Mouse (Mus musculus) cerebral cortex, adult 2 months (tissue): ENCODE data around the gene Cdk10.

Experiments
- WGBS: fragments of 180-500 bp; shearing (Covaris S2); methylation state at CpG from one replicate; pipeline ENCODE4 v1.1.7; 2018; 5-methylcytosine and 5-hydroxymethylcytosine counted together

Gene Cdk10

DNA sequence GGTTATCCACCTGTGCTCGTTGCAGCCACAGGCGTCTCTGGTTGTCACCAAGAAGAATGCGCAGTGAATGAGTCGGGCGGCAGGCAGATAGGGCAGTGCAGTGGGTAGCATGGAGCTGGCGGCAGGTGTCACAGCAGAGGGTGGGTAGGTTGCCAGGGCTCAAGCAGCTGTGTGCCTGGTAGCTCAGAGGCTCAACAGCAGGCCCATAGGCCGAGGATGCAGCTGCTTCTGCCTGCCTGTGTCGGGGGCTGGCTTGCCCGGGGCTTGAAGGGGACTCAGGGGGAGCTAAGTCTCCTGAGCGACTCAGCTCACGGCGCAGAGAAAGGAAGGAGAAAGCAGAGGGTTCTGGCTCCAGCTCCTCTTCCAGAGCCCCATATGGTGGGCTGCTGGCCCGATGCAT, 8.7 kb downstream of the Cdk10 start:
- WGBS = 22% methylated on average over 13 of the region's 13 CpGs

DNA sequence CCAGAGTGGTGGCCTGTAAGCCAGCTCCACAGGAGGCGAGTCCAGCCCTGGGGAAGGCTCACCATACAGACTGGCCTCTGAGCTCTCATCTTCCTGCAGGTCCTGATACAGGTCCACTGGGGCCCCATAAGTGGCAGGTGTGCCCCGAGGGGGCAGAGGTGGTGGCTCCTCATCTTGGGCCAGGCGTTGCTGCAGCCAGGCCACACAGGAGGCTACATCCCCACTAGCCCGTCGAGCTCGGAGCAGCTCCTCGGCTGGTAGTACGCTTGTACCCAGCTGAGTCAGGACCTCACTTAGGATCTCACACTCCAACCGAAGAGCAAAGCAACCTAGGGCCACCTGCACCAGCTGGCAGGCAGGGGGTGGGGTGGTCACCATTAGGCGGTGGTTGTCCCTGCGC, 9.1 kb downstream of the Cdk10 start:
- 51% methylated on average over 11 of the region's 11 CpGs for WGBS

GRCm38 (mm10) chr8:123234918-123235519, 10.4 kb downstream of the Cdk10 start:
- WGBS = 12% methylated on average over 13 of the region's 13 CpGs

- under 1% methylated on average over 57 of the region's 57 CpGs for WGBS
Measured at GRCm38 (mm10) chr8:123235520-123236497, 11.2 kb downstream of the Cdk10 start, which contains the start of gene Spata2l. Gene Spata2l, minus strand, starts transcription at chr8:123236233.

DNA sequence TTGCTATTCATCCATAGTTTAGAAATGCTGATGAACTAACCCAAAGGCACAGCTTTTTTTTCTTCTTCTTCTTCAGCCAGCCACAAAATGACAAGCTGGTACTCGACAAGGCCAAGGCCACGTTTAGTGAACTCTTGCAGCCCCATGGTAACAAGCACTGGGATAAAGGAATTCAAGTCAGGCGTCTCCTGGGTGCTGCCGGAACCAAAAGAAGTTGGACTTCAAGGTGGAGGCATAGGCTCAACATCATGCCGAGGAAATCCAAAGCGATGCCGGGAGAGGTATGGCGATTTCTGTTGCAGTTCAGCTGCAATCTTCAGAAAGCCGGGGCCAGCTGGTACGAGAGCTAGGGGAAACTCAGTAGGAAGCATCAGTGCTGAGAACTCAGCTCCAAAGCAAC, 14.8 kb downstream of the Cdk10 start:
- WGBS = 64% methylated on average over 10 of the region's 10 CpGs

GRCm38 (mm10) chr8:123242107-123242923, 17.7 kb downstream of the Cdk10 start:
- WGBS = 82% methylated on average over 7 of the region's 7 CpGs

DNA sequence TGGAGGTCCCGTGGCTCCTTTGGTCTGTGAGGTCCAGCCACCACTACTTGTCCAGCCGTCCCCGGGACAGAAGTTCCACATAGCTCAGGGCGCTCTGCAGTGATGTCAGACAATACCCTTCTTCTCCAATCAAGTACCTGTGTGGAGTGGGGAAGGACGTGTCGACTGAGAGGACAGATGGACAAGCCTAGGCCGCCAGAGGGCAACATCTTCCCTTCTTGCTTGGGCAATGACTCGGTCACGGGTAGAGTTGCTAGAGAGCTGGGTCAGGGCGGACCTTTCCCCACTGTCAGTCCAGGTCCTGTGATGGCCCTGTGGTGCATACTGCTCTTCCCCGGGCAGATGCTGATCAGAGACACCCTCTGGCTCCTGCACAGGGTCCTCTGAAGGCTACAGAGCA, 18.4 kb downstream of the Cdk10 start:
- 70% methylated on average over 11 of the region's 11 CpGs for WGBS

DNA sequence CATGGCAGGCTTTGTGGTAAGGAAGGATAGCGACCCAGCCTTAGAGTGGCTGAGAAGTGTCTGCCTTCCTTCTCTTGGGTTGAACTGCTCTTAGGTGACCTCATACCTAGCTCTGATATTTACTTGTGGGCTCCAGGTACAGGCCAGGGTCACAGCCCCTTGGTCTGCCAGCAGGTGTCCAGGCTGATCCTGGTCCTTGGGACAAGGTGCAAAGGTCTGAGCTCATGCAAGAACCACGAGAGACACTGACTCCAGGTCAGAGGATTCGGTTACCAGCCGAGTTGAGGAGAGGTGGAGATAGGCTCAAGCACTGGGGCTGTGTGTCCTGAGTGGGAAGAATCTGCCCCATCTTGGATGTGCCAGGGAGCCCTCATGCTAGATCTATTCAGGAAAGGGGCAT, 19.7 kb downstream of the Cdk10 start:
- 95% methylated on average over 4 of the region's 4 CpGs for WGBS

DNA sequence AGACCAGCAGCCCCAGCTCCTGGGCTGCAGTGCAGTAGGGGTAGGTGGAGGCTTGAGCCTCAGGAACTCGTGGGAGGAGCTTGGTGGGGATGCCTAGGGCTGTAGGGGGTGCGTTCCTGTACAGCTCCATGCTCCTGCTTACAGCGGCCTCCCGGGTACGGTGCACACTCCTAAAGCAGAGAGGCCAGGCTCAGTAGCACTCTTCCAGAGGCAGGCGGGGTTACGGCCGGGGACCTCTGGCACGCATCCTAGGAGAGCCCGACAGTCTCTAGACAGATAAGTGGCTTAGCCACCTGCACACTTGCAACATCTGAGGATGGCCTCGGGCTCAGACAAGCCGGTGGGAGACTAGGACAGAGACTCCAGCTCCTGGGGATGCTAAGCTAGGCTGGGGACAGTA, 20.9 kb downstream of the Cdk10 start:
- 82% methylated on average over 12 of the region's 12 CpGs for WGBS

DNA sequence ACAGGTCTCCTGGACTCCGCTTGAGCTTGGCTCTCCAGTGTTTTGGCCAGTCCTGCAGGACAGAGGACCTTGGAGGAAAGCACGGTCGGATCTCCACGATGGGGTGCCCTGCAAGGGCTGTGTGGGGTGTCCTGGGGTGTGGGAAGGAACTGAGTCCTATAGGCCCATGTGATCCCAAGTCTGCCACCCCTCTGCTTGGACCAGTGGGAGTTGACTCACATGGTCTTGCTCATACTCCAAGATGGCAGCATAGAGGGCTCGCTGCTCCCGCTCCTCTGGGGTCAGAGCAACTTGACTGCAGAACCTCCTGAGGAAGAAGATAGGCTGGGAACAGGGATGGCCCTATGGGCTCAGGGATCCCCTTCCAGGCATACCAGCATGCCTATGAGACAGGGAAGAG, 23.1 kb downstream of the Cdk10 start:
- 95% methylated on average over 6 of the region's 6 CpGs for WGBS

- WGBS = 88% methylated on average over 8 of the region's 8 CpGs
Measured at GRCm38 (mm10) chr8:123248596-123248995, 24.0 kb downstream of the Cdk10 start.

DNA sequence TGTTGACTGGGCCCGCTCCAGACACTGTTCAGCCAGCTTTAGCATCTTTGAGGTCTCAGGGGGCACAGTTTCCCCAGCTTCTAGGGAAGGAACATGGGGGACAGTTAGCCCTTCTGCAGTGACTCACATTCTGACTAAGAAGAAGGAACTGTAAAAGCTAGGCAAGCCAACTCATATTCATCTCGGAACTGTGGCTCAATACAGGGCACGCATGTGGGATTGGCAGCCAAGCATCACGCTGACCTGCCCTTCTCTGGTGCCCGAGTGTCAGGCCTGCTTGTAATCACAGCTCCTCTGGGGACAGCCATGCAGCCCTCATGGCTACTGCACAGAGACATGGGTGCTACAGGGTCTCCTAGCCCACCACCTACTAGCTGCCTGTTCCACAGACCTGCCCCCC, 26.3 kb downstream of the Cdk10 start:
- 86% methylated on average over 5 of the region's 5 CpGs for WGBS

DNA sequence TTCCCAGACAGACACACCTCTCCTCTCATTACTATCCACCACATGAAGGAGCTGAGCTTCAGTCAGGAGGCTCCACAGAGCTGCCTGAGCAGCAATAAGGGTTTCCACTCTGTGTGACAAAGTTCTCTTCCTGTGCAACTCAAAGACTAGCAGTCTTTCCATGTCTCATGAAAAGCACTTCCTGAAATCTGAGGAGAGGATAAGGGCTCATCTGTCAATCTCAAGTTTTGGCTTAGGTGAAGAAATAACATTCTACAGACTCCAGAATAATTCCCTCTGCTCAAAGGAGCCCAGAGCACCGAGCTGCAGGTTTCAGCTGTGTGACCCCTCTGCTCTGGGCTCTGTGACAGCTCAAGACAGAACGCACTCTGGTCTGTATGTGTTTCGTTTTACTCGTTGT, 28.3 kb downstream of the Cdk10 start:
- WGBS = 27% methylated on average over 4 of the region's 4 CpGs

DNA sequence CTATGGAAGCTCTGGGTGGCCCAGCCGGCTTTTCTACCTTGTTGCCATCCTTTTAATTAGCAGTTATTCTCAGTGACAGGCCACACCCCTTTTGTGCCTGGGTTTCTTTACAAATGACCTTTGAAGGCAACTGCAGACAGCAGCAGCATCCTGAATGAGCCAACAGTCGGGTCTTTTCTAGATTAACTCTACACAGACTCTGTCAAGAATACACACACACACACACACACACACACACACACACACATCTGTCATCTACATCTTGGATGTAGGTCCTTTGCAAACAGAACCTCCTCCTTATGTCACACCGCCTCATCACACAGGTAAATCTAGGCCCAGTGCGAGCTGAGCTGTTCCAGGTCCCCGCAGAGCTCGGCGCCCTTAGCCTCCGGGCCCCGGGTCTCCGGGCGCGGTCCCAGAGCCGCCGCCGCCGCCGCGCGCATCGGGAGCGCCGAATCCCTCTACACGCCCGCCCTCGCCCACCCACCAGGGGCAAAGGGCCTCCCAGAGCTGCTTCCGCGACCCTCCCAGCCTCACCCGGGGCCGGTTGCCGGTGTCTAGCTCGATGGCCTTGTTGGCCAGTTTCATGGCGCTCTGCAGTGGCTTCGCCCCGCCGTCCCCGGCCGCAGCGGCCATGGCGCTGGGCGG, 28.9 kb downstream of the Cdk10 start:
- WGBS = under 1% methylated on average over 40 of the region's 40 CpGs

- WGBS = under 1% methylated on average over 96 of the region's 99 CpGs
Measured at GRCm38 (mm10) chr8:123254099-123254885, 29.6 kb downstream of the Cdk10 start, which contains the start of the genes Zfp276 and Vps9d1. Gene Zfp276, plus strand, starts transcription at chr8:123254195. Gene Vps9d1, minus strand, starts transcription at chr8:123254348.

- 52% methylated on average over 6 of the region's 6 CpGs for WGBS
Measured at GRCm38 (mm10) chr8:123255170-123255569, 30.5 kb downstream of the Cdk10 start.

- WGBS = 46% methylated on average over 3 of the region's 3 CpGs
Measured at GRCm38 (mm10) chr8:123257114-123257513, 32.5 kb downstream of the Cdk10 start.

DNA sequence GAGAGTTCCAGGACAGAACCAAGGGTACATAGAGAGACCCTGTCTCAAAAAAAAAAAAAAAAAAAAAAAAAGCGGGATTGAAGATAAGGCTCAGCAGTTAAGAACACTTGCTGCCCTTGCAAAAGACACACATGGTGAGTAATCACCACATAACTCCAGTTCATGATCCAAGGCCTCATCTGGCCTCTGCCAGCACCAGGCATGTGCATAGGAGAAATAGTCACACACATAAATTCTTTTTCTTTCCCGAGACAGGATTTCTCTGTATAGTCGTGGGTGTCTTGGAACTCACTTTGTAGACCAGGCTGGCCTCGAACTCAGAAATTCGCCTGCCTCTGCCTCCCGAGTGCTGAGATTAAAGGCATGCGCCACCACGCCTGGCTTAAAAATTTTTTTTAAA, 33.0 kb downstream of the Cdk10 start:
- WGBS = 83% methylated on average over 7 of the region's 8 CpGs

DNA sequence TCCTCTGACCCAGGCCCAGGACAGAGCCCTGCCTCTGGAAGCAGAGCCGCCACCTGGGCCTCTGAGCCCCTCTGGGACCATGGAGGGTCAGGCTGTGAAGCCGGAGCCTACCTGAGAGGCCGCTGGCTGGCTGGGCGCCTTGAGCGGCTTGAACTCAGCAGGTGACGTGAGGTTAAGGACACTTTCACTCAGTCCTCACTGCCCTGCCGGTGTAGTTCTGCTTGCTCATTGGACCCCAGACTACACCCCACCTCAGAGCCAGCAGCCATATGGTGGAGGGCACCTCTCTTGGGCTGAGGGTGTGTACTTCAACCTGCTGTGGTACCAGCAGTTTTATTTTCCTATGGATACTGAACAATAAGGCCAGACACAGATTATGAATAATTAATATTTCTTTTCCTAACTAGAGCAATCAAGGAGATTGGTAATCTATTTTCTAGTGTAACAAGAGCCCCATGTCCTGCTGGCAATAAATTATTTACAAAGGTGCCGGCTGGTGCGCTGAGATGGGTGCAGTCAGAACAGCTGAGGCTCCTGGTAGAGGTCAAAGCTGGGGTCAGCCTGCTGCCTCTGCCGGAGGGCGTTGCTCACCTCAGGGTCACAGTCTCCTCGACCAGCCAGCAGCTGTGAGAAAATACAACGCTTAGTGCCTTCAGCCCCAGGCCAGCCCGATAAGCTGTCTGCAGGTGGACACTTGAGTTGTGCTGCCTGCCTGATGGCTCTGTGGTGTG, 43.4 kb downstream of the Cdk10 start:
- 90% methylated on average over 14 of the region's 14 CpGs for WGBS

GRCm38 (mm10) chr8:123271147-123271546, 46.5 kb downstream of the Cdk10 start:
- WGBS = 80% methylated on average over 10 of the region's 10 CpGs
